Mouse (Mus musculus) heart, embryonic 15.5 days (tissue): ENCODE data around the gene Tjp1. TPM values are rescaled to one million over a fixed set of nuclear protein-coding genes. Genes with fewer than 3 reads are reported as not detected.

Source experiments
- ATAC-seq: fragments of 200-750 bp; cut with Nextera tagmentation; replicated peaks from 2 replicates; pipeline ENCODE4 v1.8.0; 2017; ENCODE audit warnings: low read depth, moderate TSS enrichment; ENCODE audit not compliant: insufficient number of reproducible peaks, insufficient read depth, low FRiP score
- H3K27ac ChIP-seq: fragments of 300-500 bp; sonication (generic); 2 replicates; pipeline ENCODE4 v1.5.1; 2015; ENCODE audit warnings: mild to moderate bottlenecking, inconsistent platforms
- H3K27me3 ChIP-seq: fragments of 300-500 bp; sonication (generic); 2 replicates; pipeline ENCODE4 v1.6.1; 2015; ENCODE audit warnings: inconsistent platforms
- H3K36me3 ChIP-seq: fragments of 300-500 bp; sonication (generic); 2 replicates; pipeline ENCODE4 v1.6.1; 2015; ENCODE audit warnings: mild to moderate bottlenecking, inconsistent platforms
- H3K4me1 ChIP-seq: fragments of 300-500 bp; sonication (generic); replicated peaks from 2 replicates; pipeline ENCODE4 v1.6.1; 2015; ENCODE audit warnings: inconsistent platforms
- H3K4me2 ChIP-seq: fragments of 300-500 bp; sonication (generic); 2 replicates; pipeline ENCODE4 v1.6.1; 2015; ENCODE audit warnings: inconsistent platforms, mild to moderate bottlenecking, moderate library complexity
- H3K4me3 ChIP-seq: fragments of 300-500 bp; sonication (generic); 2 replicates; pipeline ENCODE4 v1.5.1; 2015; ENCODE audit warnings: mild to moderate bottlenecking, inconsistent platforms
- H3K9ac ChIP-seq: fragments of 300-500 bp; sonication (generic); 2 replicates; pipeline ENCODE4 v1.6.1; 2015; ENCODE audit warnings: mild to moderate bottlenecking, inconsistent platforms
- H3K9me3 ChIP-seq: fragments of 300-500 bp; sonication (generic); replicated peaks from 2 replicates; pipeline ENCODE4 v1.6.1; 2016; ENCODE audit warnings: inconsistent platforms
- WGBS: fragments of 180-500 bp; shearing (Covaris S2); methylation state at CpG from one replicate; pipeline ENCODE4 v1.1.7; 2015; ENCODE audit warnings: mixed read lengths; 5-methylcytosine and 5-hydroxymethylcytosine counted together
- polyA plus RNA-seq: library from polyadenylated mRNA; unstranded; fragments of >200 nt; fragmentation: Nextera tagmentation; extraction: Ambion mirVana; gene quantifications from 2 replicates; pipeline ENCODE4 v1.2.1, GENCODE M21; 2015

The Tjp1 gene
- polyA plus RNA-seq = 21.0 and 24.4 TPM in 2 replicates

GRCm38 (mm10) chr7:65527071-65528007 is at the start of gene Tjp1:
Tjp1 (minus strand) TSS chr7:65527781.
- Histone ChIP-seq H3K9me3 (no peaks in the 10 kb centered on the region), H3K27me3 (peaks cover 57% of the 10 kb centered on the region)
- ATAC-seq = no peak

GRCm38 (mm10) chr7:65577118-65577517 is 49.5 kb upstream of the Tjp1 start:
- Histone ChIP-seq H3K9me3 (no peaks in the 10 kb centered on the region), H3K9ac (no peak overlapping the region), H3K4me1 (no peaks in the 10 kb centered on the region), H3K36me3 (no peaks in the 10 kb centered on the region), H3K4me2 (no peak overlapping the region), H3K27ac (no peak overlapping the region), H3K4me3 (no peak overlapping the region), H3K27me3 (no peaks in the 10 kb centered on the region; the same call in 1 of the 2 replicates)
- WGBS = 54% methylated on average over 12 of the region's 12 CpGs
- ATAC-seq = no peak

More at GRCm38 (mm10) chr7:65527071-65528007, at the start of gene Tjp1:
- Histone ChIP-seq H3K4me2 (peak within 1 kb of the TSS; percentile 100), H3K4me1 (peaks cover 13% of the 10 kb centered on the region), H3K36me3 (no peaks in the 10 kb centered on the region), H3K9ac (peak within 1 kb of the TSS; percentile 57), H3K4me3 (peak within 1 kb of the TSS; percentile 67), H3K27ac (no peak within 1 kb of the TSS)
- WGBS = under 1% methylated on average over 102 of the region's 115 CpGs

DNA sequence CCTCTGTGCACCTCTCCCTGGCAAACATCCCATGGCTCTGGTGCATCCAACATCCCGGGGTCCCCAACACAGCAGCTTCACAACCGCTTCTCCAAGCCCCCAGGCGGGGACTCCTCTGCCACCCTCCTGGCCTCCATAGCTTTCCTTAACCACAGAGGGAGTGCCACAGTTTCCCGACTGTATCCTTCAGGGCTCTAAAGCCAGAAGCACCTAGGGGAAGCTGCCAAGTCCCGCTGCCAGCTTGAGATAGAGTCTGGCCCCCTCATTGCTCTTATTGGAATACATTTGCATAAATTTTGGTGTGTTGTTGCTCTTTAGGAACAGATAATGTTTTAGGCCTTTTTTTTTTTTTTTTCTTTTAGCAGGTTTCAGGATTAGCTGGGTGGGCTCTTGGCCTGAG is 45.1 kb upstream of the Tjp1 start:
- Histone ChIP-seq H3K36me3 (no peaks in the 10 kb centered on the region), H3K4me1 (no peaks in the 10 kb centered on the region), H3K9ac (no peak overlapping the region), H3K9me3 (no peaks in the 10 kb centered on the region), H3K4me2 (no peak overlapping the region), H3K27ac (no peak overlapping the region), H3K4me3 (no peak overlapping the region), H3K27me3 (no peaks in the 10 kb centered on the region)
- 57% methylated on average over 5 of the region's 5 CpGs for WGBS
- no peak for ATAC-seq

GRCm38 (mm10) chr7:65570691-65571090 is 43.1 kb upstream of the Tjp1 start:
- ATAC-seq = no peak
- H3K9ac ChIP-seq = no peak overlapping the region
- no peaks in the 10 kb centered on the region for H3K36me3 ChIP-seq
- no peak overlapping the region for H3K27ac ChIP-seq
- H3K4me3 ChIP-seq = no peak overlapping the region
- H3K4me1 ChIP-seq = no peaks in the 10 kb centered on the region
- H3K9me3 ChIP-seq = no peaks in the 10 kb centered on the region
- no peaks in the 10 kb centered on the region for H3K27me3 ChIP-seq
- no peak overlapping the region for H3K4me2 ChIP-seq
- WGBS = 62% methylated on average over 4 of the region's 4 CpGs

- Histone ChIP-seq H3K36me3 (no peaks in the 10 kb centered on the region), H3K4me3 (no peak overlapping the region), H3K9me3 (no peaks in the 10 kb centered on the region), H3K9ac (no peak overlapping the region), H3K4me1 (no peaks in the 10 kb centered on the region), H3K4me2 (no peak overlapping the region), H3K27me3 (no peaks in the 10 kb centered on the region), H3K27ac (no peak overlapping the region)
- WGBS = 53% methylated on average over 1 of the region's 1 CpGs
- no peak for ATAC-seq
Observed at GRCm38 (mm10) chr7:65555996-65556395, 28.4 kb upstream of the Tjp1 start.

- no peaks in the 10 kb centered on the region for H3K36me3 ChIP-seq
- no peaks in the 10 kb centered on the region for H3K9me3 ChIP-seq
- H3K27ac ChIP-seq = no peak overlapping the region
- no peaks in the 10 kb centered on the region for H3K27me3 ChIP-seq
- WGBS = 44% methylated on average over 5 of the region's 5 CpGs
- no peak overlapping the region for H3K4me3 ChIP-seq
- H3K9ac ChIP-seq = no peak overlapping the region
- no peaks in the 10 kb centered on the region for H3K4me1 ChIP-seq
- no peak overlapping the region for H3K4me2 ChIP-seq
- ATAC-seq = no peak
Observed at GRCm38 (mm10) chr7:65545741-65546140, 18.2 kb upstream of the Tjp1 start.

DNA sequence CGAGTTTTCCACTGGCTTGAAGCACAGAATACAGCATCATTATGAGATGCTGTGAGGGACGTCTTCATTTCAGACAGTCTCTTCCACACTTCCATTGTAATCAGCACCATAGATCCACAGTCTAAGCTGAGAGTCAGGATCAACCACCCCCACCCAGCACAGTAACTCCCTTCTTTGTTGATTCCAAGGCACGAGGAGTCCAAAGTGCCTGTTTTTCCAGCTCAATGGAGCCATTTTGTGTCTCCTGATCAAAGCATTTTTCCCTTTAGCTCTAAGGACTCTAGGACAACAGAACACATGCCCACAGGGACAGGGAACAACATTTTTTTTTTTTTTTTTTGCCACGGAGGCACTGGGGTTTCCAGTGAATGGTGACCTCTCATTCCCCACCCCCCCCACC is 5.1 kb upstream of the Tjp1 start:
- no peak overlapping the region for H3K27ac ChIP-seq
- ATAC-seq = no peak
- H3K4me2 ChIP-seq = no peak overlapping the region
- peaks cover 3% of the 10 kb centered on the region for H3K4me1 ChIP-seq
- H3K9ac ChIP-seq = no peak overlapping the region
- H3K27me3 ChIP-seq = peaks cover 21% of the 10 kb centered on the region
- 59% methylated on average over 4 of the region's 4 CpGs for WGBS
- H3K36me3 ChIP-seq = no peaks in the 10 kb centered on the region
- H3K9me3 ChIP-seq = no peaks in the 10 kb centered on the region
- no peak overlapping the region for H3K4me3 ChIP-seq

DNA sequence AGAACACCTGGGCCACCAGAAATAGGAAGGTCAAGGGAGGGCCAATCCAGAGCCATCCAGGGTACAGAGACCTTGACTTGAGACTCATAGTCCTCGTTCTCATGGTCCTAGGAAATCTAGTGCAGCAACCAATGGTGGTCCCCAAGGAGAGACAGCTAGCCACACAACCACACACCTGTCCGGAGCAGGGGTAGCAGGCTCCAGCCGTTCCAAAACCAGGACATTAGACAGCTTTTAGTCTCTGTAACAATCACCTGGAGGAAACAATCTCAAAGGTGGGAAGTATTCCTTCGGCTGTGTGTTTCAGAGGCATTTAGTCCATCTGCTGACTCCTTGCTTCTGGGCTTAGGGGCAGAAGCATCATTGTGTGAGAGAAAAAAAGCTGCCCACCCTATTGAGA is 4.5 kb downstream of the Tjp1 start:
- H3K9me3 ChIP-seq = no peaks in the 10 kb centered on the region
- H3K9ac ChIP-seq = no peak overlapping the region
- H3K27me3 ChIP-seq = peaks cover 43% of the 10 kb centered on the region
- no peak overlapping the region for H3K4me3 ChIP-seq
- H3K36me3 ChIP-seq = no peaks in the 10 kb centered on the region
- WGBS = 87% methylated on average over 4 of the region's 4 CpGs
- H3K27ac ChIP-seq = no peak overlapping the region
- no peak overlapping the region for H3K4me2 ChIP-seq
- ATAC-seq = no peak
- peaks cover 13% of the 10 kb centered on the region for H3K4me1 ChIP-seq

- Histone ChIP-seq H3K36me3 (no peaks in the 10 kb centered on the region), H3K9ac (no peak overlapping the region), H3K4me2 (no peak overlapping the region), H3K4me1 (peaks cover 7% of the 10 kb centered on the region), H3K9me3 (no peaks in the 10 kb centered on the region), H3K27me3 (peaks cover 37% of the 10 kb centered on the region), H3K4me3 (no peak overlapping the region), H3K27ac (no peak overlapping the region)
- no peak for ATAC-seq
- WGBS = 55% methylated on average over 12 of the region's 12 CpGs
Observed at GRCm38 (mm10) chr7:65522490-65522889, 5.1 kb downstream of the Tjp1 start.

DNA sequence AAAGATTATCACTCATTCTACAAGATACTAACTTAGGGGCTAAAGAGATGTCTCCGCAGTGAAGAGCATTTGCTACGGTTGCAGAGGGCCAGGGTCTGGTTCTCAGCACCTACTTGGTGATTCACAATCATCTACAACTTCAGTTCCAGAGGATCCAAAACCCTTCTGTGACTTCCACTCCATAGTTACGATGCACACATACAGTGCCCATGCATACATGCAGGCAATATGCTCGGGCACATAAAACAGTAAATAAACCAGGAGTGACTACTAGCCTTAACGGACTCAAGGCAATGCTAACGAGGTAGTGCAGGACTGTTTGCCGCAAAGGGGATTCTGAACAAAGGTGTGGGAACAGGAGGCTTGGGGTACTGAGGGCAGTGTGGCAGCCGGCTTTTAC is 7.0 kb downstream of the Tjp1 start:
- no peak for ATAC-seq
- WGBS = 88% methylated on average over 8 of the region's 8 CpGs
- H3K9ac ChIP-seq = no peak overlapping the region
- H3K4me2 ChIP-seq = no peak overlapping the region
- no peak overlapping the region for H3K4me3 ChIP-seq
- H3K36me3 ChIP-seq = no peaks in the 10 kb centered on the region
- H3K27ac ChIP-seq = no peak overlapping the region
- no peaks in the 10 kb centered on the region for H3K9me3 ChIP-seq
- H3K27me3 ChIP-seq = peaks cover 21% of the 10 kb centered on the region
- no peaks in the 10 kb centered on the region for H3K4me1 ChIP-seq

- H3K4me1 ChIP-seq = no peaks in the 10 kb centered on the region
- no peak overlapping the region for H3K9ac ChIP-seq
- 34% methylated on average over 12 of the region's 12 CpGs for WGBS
- H3K4me2 ChIP-seq = no peak overlapping the region
- no peaks in the 10 kb centered on the region for H3K36me3 ChIP-seq
- peaks cover 16% of the 10 kb centered on the region for H3K27me3 ChIP-seq
- no peak for ATAC-seq
- no peak overlapping the region for H3K27ac ChIP-seq
- H3K4me3 ChIP-seq = no peak overlapping the region
- no peaks in the 10 kb centered on the region for H3K9me3 ChIP-seq
Observed at GRCm38 (mm10) chr7:65519788-65520563, 7.6 kb downstream of the Tjp1 start.
